Mouse (Mus musculus) ovary, adult 10 weeks (tissue): ENCODE results near the gene Otoa. TPM values are rescaled to one million over a fixed set of nuclear protein-coding genes. Genes with fewer than 3 reads are reported as not detected.

Experiments used
- polyA plus RNA-seq: library from polyadenylated mRNA; stranded (reverse); fragments of 350-450 nt; fragmentation: Illumina TruSeq; extraction: RNeasy Lipid Tissue Mini Kit (QIAGEN cat#74804); gene quantifications from one replicate; pipeline ENCODE4 v1.2.3, GENCODE M21; 2014

Otoa gene
- polyA plus RNA-seq: not detected

GRCm38 (mm10) chr7:121081350-121081749 is at the start of gene Otoa:
TSS of gene Otoa (plus strand) at chr7:121081650.

DNA sequence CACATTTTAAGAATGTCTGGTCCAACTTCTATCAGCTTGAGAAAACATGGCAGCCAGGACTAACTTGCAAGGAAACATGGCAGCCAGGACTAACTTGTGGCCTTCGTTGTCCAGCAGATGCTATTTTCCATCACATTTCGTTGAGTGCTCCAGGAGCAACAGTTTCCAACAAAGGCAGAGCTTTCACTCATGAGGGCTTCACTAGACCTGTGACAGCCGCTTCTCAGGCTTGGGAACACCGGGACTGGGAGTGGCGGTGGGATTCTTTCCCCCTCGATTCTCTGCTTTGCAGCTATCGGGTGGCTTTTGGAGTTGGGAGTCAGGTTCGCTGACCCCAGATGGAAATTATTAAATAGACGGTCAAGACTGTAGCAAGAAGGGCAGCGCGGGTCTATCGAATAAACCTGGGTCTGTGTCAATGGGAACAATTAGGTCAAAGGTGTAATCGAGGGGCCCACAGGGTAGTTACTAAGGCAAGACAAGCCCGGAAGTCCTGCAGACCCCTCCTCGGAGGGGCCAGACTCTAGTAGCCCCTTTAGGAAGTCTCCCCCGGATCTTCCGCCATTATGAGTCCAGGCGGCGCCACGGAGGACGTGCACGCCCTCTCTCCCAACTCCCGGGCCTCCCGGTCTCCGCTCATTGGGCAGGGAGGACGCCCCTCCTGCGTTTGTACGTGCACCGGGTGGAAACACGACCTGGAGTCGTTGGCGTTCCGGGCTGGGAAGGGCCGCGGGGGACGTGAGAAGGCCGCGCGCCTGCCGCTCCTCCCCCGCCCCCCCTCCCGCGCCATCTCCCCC is 47.4 kb upstream of the Otoa start, which contains the start of gene Mettl9:
Gene Mettl9 (plus strand): TSS at position 590 of the 797 bp plus-strand sequence.

GRCm38 (mm10) chr7:121074281-121074680 is 7.2 kb upstream of the Otoa start, which contains the start of gene Igsf6:
TSS of gene Igsf6 (minus strand) at chr7:121074572.

Other genes with a start within 250 kb of the Otoa start
- 8.7 TPM for gene Eef2k, start 238.8 kb upstream of the Otoa start, polyA plus RNA-seq
- 11.8 TPM for gene Polr3e, start 163.9 kb upstream of the Otoa start, polyA plus RNA-seq
- 13.8 TPM for gene Cdr2, start 99.3 kb upstream of the Otoa start, polyA plus RNA-seq
- 0.68 TPM for gene Mfsd13b, start 99.1 kb upstream of the Otoa start, polyA plus RNA-seq
- gene Mettl9, start 47.2 kb upstream of the Otoa start, polyA plus RNA-seq: 453 TPM
- gene Igsf6, start 7.1 kb upstream of the Otoa start, polyA plus RNA-seq: 10.8 TPM